Mouse (Mus musculus) midbrain, embryonic 13.5 days (tissue): Measurements from ENCODE around the gene Aanat. TPM values are rescaled to one million over a fixed set of nuclear protein-coding genes. Genes with fewer than 3 reads are reported as not detected.
A peak's percentile ranks its signal among the peaks of the same experiment; 100 is the strongest.

Experiments used
- ATAC-seq: fragments of 200-750 bp; cut with Nextera tagmentation; 2 replicates; pipeline ENCODE4 v1.8.0; 2017; ENCODE audit warnings: mild to moderate bottlenecking, moderate TSS enrichment, moderate library complexity
- H3K27ac ChIP-seq: fragments of 300-500 bp; sonication (generic); 2 replicates; pipeline ENCODE4 v1.5.1; 2015; ENCODE audit warnings: inconsistent platforms, mild to moderate bottlenecking, moderate library complexity
- H3K27me3 ChIP-seq: fragments of 300-500 bp; sonication (generic); 2 replicates; pipeline ENCODE4 v1.6.1; 2015; ENCODE audit warnings: mild to moderate bottlenecking, inconsistent platforms
- H3K36me3 ChIP-seq: fragments of 300-500 bp; sonication (generic); 2 replicates; pipeline ENCODE4 v1.6.1; 2015; ENCODE audit warnings: mild to moderate bottlenecking, inconsistent platforms
- H3K4me1 ChIP-seq: fragments of 300-500 bp; sonication (generic); replicated peaks from 2 replicates; pipeline ENCODE4 v1.6.1; 2015; ENCODE audit warnings: inconsistent platforms
- H3K4me2 ChIP-seq: fragments of 300-500 bp; sonication (generic); replicated peaks from 2 replicates; pipeline ENCODE4 v1.6.1; 2015; ENCODE audit warnings: moderate library complexity, mild to moderate bottlenecking, inconsistent platforms
- H3K4me3 ChIP-seq: fragments of 300-500 bp; sonication (generic); replicated peaks from 2 replicates; pipeline ENCODE4 v1.5.1; 2015; ENCODE audit warnings: mild to moderate bottlenecking, inconsistent platforms
- H3K9ac ChIP-seq: fragments of 300-500 bp; sonication (generic); replicated peaks from 2 replicates; pipeline ENCODE4 v1.6.1; 2015; ENCODE audit warnings: mild to moderate bottlenecking, inconsistent platforms
- H3K9me3 ChIP-seq: fragments of 300-500 bp; sonication (generic); 2 replicates; pipeline ENCODE4 v1.6.1; 2016; ENCODE audit warnings: mild to moderate bottlenecking, inconsistent platforms
- WGBS: fragments of 180-500 bp; shearing (Covaris S2); methylation state at CpG from one replicate; pipeline ENCODE4 v1.1.7; 2015; 5-methylcytosine and 5-hydroxymethylcytosine counted together
- polyA plus RNA-seq: library from polyadenylated mRNA; unstranded; fragments of >200 nt; fragmentation: Nextera tagmentation; extraction: Ambion mirVana; gene quantifications from 2 replicates; pipeline ENCODE4 v1.2.1, GENCODE M21; 2015

The Aanat gene
- polyA plus RNA-seq, 1 experiment from 2014 or later: 0.22 TPM

GRCm38 (mm10) chr11:116579280-116579679 is 7.0 kb upstream of the Aanat start:
- Histone ChIP-seq H3K4me3 (no peak overlapping the region; the same call in 1 of the 2 replicates), H3K4me2 (peak overlapping the region; percentile 74)
- ATAC-seq: no peak

GRCm38 (mm10) chr11:116580031-116580652 is 6.1 kb upstream of the Aanat start:
- peak; percentile 18 for ATAC-seq
- no peaks in the 10 kb centered on the region for H3K27me3 ChIP-seq
- peaks cover 47% of the 10 kb centered on the region for H3K4me1 ChIP-seq

More at GRCm38 (mm10) chr11:116579280-116579679, 7.0 kb upstream of the Aanat start:
- no peak overlapping the region for H3K27ac ChIP-seq
- H3K36me3 ChIP-seq: no peaks in the 10 kb centered on the region; the same call in 1 of the 2 replicates
- H3K27me3 ChIP-seq: no peaks in the 10 kb centered on the region
- 94% methylated on average over 3 of the region's 3 CpGs for WGBS
- H3K9ac ChIP-seq: no peak overlapping the region
- H3K9me3 ChIP-seq: no peaks in the 10 kb centered on the region
- peaks cover 55% of the 10 kb centered on the region for H3K4me1 ChIP-seq

GRCm38 (mm10) chr11:116580711-116581375 is 5.4 kb upstream of the Aanat start:
- peak; percentile 86 for ATAC-seq
- H3K36me3 ChIP-seq: no peaks in the 10 kb centered on the region; the same call in 1 of the 2 replicates

More at GRCm38 (mm10) chr11:116580031-116580652, 6.1 kb upstream of the Aanat start:
- peak overlapping the region; percentile 94 for H3K9ac ChIP-seq
- H3K27ac ChIP-seq: peak overlapping the region; percentile 95
- WGBS: 23% methylated on average over 10 of the region's 10 CpGs
- H3K9me3 ChIP-seq: no peaks in the 10 kb centered on the region
- H3K4me3 ChIP-seq: peak overlapping the region; percentile 95
- no peaks in the 10 kb centered on the region; the same call in 1 of the 2 replicates for H3K36me3 ChIP-seq
- H3K4me2 ChIP-seq: peak overlapping the region; percentile 74

GRCm38 (mm10) chr11:116581376-116581814 is 4.8 kb upstream of the Aanat start, which contains the start of gene Ube2o:
TSS of gene Ube2o (minus strand) at chr11:116581447.
- ATAC-seq: peak; percentile 85
- peaks cover 5% of the 10 kb centered on the region; the same call in 1 of the 2 replicates for H3K27me3 ChIP-seq
- H3K4me3 ChIP-seq: peak within 1 kb of the TSS; percentile 95
- peaks cover 34% of the 10 kb centered on the region for H3K4me1 ChIP-seq
- H3K36me3 ChIP-seq: no peaks in the 10 kb centered on the region; the same call in 1 of the 2 replicates
- H3K9ac ChIP-seq: peak within 1 kb of the TSS; percentile 94
- H3K9me3 ChIP-seq: no peaks in the 10 kb centered on the region
- peak within 1 kb of the TSS; percentile 95 for H3K27ac ChIP-seq
- 1% methylated on average over 47 of the region's 51 CpGs for WGBS
- H3K4me2 ChIP-seq: peak within 1 kb of the TSS; percentile 74

More at GRCm38 (mm10) chr11:116580711-116581375, 5.4 kb upstream of the Aanat start:
- peak overlapping the region; percentile 95 for H3K27ac ChIP-seq
- peak overlapping the region; percentile 94 for H3K9ac ChIP-seq
- H3K4me1 ChIP-seq: peaks cover 40% of the 10 kb centered on the region
- no peaks in the 10 kb centered on the region; the same call in 1 of the 2 replicates for H3K27me3 ChIP-seq
- H3K4me3 ChIP-seq: peak overlapping the region; percentile 95
- under 1% methylated on average over 85 of the region's 91 CpGs for WGBS
- H3K4me2 ChIP-seq: peak overlapping the region; percentile 74
- H3K9me3 ChIP-seq: no peaks in the 10 kb centered on the region

GRCm38 (mm10) chr11:116585682-116586081 is 550 bp upstream of the Aanat start:
- no peaks in the 10 kb centered on the region for H3K9me3 ChIP-seq
- no peaks in the 10 kb centered on the region for H3K36me3 ChIP-seq
- H3K4me1 ChIP-seq: peaks cover 20% of the 10 kb centered on the region
- no peak overlapping the region for H3K27ac ChIP-seq
- WGBS: 84% methylated on average over 6 of the region's 6 CpGs
- no peak for ATAC-seq
- no peak overlapping the region for H3K4me3 ChIP-seq
- no peak overlapping the region for H3K4me2 ChIP-seq
- H3K27me3 ChIP-seq: peaks cover 5% of the 10 kb centered on the region; the same call in 1 of the 2 replicates
- H3K9ac ChIP-seq: no peak overlapping the region

- WGBS: 19% methylated on average over 23 of the region's 23 CpGs
- Histone ChIP-seq H3K36me3 (no peaks in the 10 kb centered on the region), H3K4me3 (no peak overlapping the region; the same call in 1 of the 2 replicates), H3K4me1 (peaks cover 20% of the 10 kb centered on the region), H3K4me2 (peak overlapping the region; percentile 33), H3K27ac (0 out of 2 replicates have a peak overlapping the region, but pooled peaks have one; percentile 1), H3K9me3 (no peaks in the 10 kb centered on the region), H3K27me3 (peaks cover 5% of the 10 kb centered on the region; the same call in 1 of the 2 replicates), H3K9ac (no peak overlapping the region)
- peak; percentile 68 for ATAC-seq
These were observed 784 bp downstream of the Aanat start for GRCm38 (mm10) chr11:116586801-116587631.

GRCm38 (mm10) chr11:116589020-116589531 is 2.8 kb downstream of the Aanat start:
- Histone ChIP-seq H3K36me3 (no peaks in the 10 kb centered on the region), H3K9ac (no peak overlapping the region), H3K4me2 (peak overlapping the region; percentile 18; the same call in 1 of the 2 replicates), H3K9me3 (no peaks in the 10 kb centered on the region), H3K4me3 (no peak overlapping the region), H3K27ac (peak overlapping the region; percentile 42; the same call in 1 of the 2 replicates), H3K4me1 (peaks cover 35% of the 10 kb centered on the region), H3K27me3 (peaks cover 5% of the 10 kb centered on the region; the same call in 1 of the 2 replicates)
- 21% methylated on average over 14 of the region's 14 CpGs for WGBS
- no peak for ATAC-seq

GRCm38 (mm10) chr11:116589574-116589973 is 3.3 kb downstream of the Aanat start:
- Histone ChIP-seq H3K9me3 (no peaks in the 10 kb centered on the region), H3K27me3 (peaks cover 5% of the 10 kb centered on the region; the same call in 1 of the 2 replicates), H3K4me2 (peak overlapping the region; percentile 18; the same call in 1 of the 2 replicates), H3K36me3 (no peaks in the 10 kb centered on the region), H3K4me1 (peaks cover 35% of the 10 kb centered on the region), H3K27ac (peak overlapping the region; percentile 42; the same call in 1 of the 2 replicates), H3K4me3 (no peak overlapping the region), H3K9ac (no peak overlapping the region)
- no peak for ATAC-seq
- WGBS: 54% methylated on average over 8 of the region's 8 CpGs

- Histone ChIP-seq H3K9ac (no peak overlapping the region), H3K27ac (no peak overlapping the region), H3K36me3 (no peaks in the 10 kb centered on the region), H3K4me1 (peaks cover 34% of the 10 kb centered on the region), H3K9me3 (no peaks in the 10 kb centered on the region), H3K27me3 (no peaks in the 10 kb centered on the region), H3K4me2 (no peak overlapping the region), H3K4me3 (no peak overlapping the region)
- no peak for ATAC-seq
- 90% methylated on average over 4 of the region's 4 CpGs for WGBS
These were observed 5.4 kb downstream of the Aanat start for GRCm38 (mm10) chr11:116591621-116592020.

GRCm38 (mm10) chr11:116592428-116592827 is 6.2 kb downstream of the Aanat start:
- ATAC-seq: peak; percentile 72
- Histone ChIP-seq H3K36me3 (no peaks in the 10 kb centered on the region), H3K9ac (no peak overlapping the region), H3K4me1 (peaks cover 28% of the 10 kb centered on the region), H3K27ac (peak overlapping the region; percentile 57), H3K27me3 (no peaks in the 10 kb centered on the region), H3K4me3 (no peak overlapping the region), H3K4me2 (no peak overlapping the region), H3K9me3 (no peaks in the 10 kb centered on the region)

GRCm38 (mm10) chr11:116593345-116593744 is 7.1 kb downstream of the Aanat start:
- Histone ChIP-seq H3K36me3 (no peaks in the 10 kb centered on the region), H3K27me3 (no peaks in the 10 kb centered on the region), H3K9ac (no peak overlapping the region), H3K4me3 (no peak overlapping the region), H3K4me1 (peaks cover 28% of the 10 kb centered on the region), H3K4me2 (no peak overlapping the region), H3K27ac (no peak overlapping the region), H3K9me3 (no peaks in the 10 kb centered on the region)
- ATAC-seq: no peak
- WGBS: 52% methylated on average over 4 of the region's 4 CpGs
